Mouse (Mus musculus) C2C12 (cell line): ENCODE data around the gene Pgam5.

Experiments
- CEBPB ChIP-seq: IDR thresholded peaks from one replicate; pipeline ENCODE4 v1.6.1; 2011; ENCODE audit warnings: low read depth, mild to moderate bottlenecking, control low read depth, moderate library complexity
- CTCF ChIP-seq: IDR thresholded peaks from one replicate; pipeline ENCODE4 v1.5.1; 2011; ENCODE audit not compliant: control insufficient read depth, insufficient read depth, insufficient read length
- FOSL1 ChIP-seq: IDR thresholded peaks from one replicate; pipeline ENCODE4 v1.8.0; 2011; ENCODE audit warnings: mild to moderate bottlenecking, low read length; ENCODE audit not compliant: poor library complexity, insufficient read depth, severe bottlenecking
- MAX ChIP-seq: IDR thresholded peaks from one replicate; pipeline ENCODE4 v1.6.1; 2011; ENCODE audit warnings: mild to moderate bottlenecking, control low read depth
- MYOD1 ChIP-seq: IDR thresholded peaks from one replicate; pipeline ENCODE4 v1.6.1; 2011; ENCODE audit warnings: low read depth; ENCODE audit not compliant: control insufficient read depth, insufficient read length
- MYOG ChIP-seq: IDR thresholded peaks from one replicate; pipeline ENCODE4 v1.6.1; 2011; ENCODE audit not compliant: control insufficient read depth, insufficient read length; ENCODE audit errors: extremely low read depth
- USF1 ChIP-seq: IDR thresholded peaks from one replicate; pipeline ENCODE4 v1.6.1; 2011; ENCODE audit warnings: low read depth, mild to moderate bottlenecking, control low read depth, moderate library complexity

- TF ChIP-seq CTCF (no peak), MYOG (no peak), MAX (no peak), USF1 (no peak), MYOD1 (no peak), CEBPB (no peak), FOSL1 (no peak)
Measured at GRCm38 (mm10) chr5:110281984-110282383, 12.3 kb upstream of the Pgam5 start.
